ENCODE assay signal across 16 mouse cellular contexts in genomic region chr10:84498867-84499266, GRCm38 (mm10).
"Had no signal": no experiment of that assay in that cellular context is flagged by ENCODE, and none has a peak within 500 bp of the region (broad histone marks: within the 10 kb centered on the region; RNA-seq: fewer than 3 reads in every experiment).

No protein-coding gene starts in this region.

- H3K9me3 ChIP-seq: intestine, embryonic 15.5 days; limb, embryonic 10.5 days; liver, embryonic 15.5 days; midbrain, embryonic 13.5 days; neural tube, embryonic 15.5 days had no signal

- H3K27me3 ChIP-seq: intestine, embryonic 15.5 days; liver, embryonic 15.5 days; midbrain, embryonic 13.5 days; neural tube, embryonic 15.5 days had no signal

- H3K4me2 ChIP-seq: intestine, embryonic 15.5 days; liver, embryonic 11.5 days; liver, embryonic 15.5 days; midbrain, embryonic 13.5 days; neural tube, embryonic 15.5 days had no signal

- ATAC-seq: hindbrain, postnatal 0 days; intestine, embryonic 15.5 days; midbrain, embryonic 13.5 days had no signal

- DNase-seq: kidney, adult 18-20 months; kidney, postnatal 4 days; lung, adult 2 months; lung, postnatal 14 days; thymus, adult 18-20 months; thymus, postnatal 25 days had no signal

- H3K27ac ChIP-seq: hindbrain, postnatal 0 days; intestine, embryonic 15.5 days; left cerebral cortex, adult 2 months; limb, embryonic 10.5 days; liver, embryonic 15.5 days; macrophage; midbrain, embryonic 13.5 days; neural tube, embryonic 15.5 days had no signal

- H3K9ac ChIP-seq: intestine, embryonic 15.5 days; liver, embryonic 15.5 days; midbrain, embryonic 13.5 days; neural tube, embryonic 15.5 days had no signal

- H3K4me1 ChIP-seq: intestine, embryonic 15.5 days; liver, embryonic 15.5 days; midbrain, embryonic 13.5 days; neural tube, embryonic 15.5 days had no signal

- H3K36me3 ChIP-seq: intestine, embryonic 15.5 days; limb, embryonic 10.5 days; liver, embryonic 15.5 days; midbrain, embryonic 13.5 days; neural tube, embryonic 15.5 days had no signal

- H3K4me3 ChIP-seq: intestine, embryonic 15.5 days; left cerebral cortex, adult 2 months; limb, embryonic 10.5 days; liver, embryonic 15.5 days; midbrain, embryonic 13.5 days; myocyte; neural tube, embryonic 15.5 days had no signal
